7 mouse cellular contexts compared by ENCODE assay signal in genomic region chr4:32615034-32615881, GRCm38 (mm10). TPM values are rescaled to one million over a fixed set of nuclear protein-coding genes. Genes with fewer than 3 reads are reported as not detected.
DNase-seq lines count a peak whose midpoint lies in the region; ATAC-seq lines count a peak whose summit lies in the region.

Gene Casp8ap2 (plus strand): TSS chr4:32615451.

- peak; percentile 100 for ATAC-seq in embryonic facial prominence, embryonic 11.5 days (replicated peaks; ENCODE audit: insufficient number of reproducible peaks, low FRiP score, low TSS enrichment, low read depth)
- ATAC-seq in granulocyte monocyte progenitor cell, adult 5-6 weeks (replicated peaks; ENCODE audit: poor library complexity, severe bottlenecking), result peak; percentile 97
- peak; percentile 100 for ATAC-seq in midbrain, embryonic 13.5 days

- WGBS in embryonic facial prominence, embryonic 11.5 days, result under 1% methylated on average over 65 of the region's 67 CpGs
- WGBS in limb, embryonic 10.5 days, result under 1% methylated on average over 66 of the region's 67 CpGs
- WGBS in midbrain, embryonic 13.5 days, result under 1% methylated on average over 67 of the region's 67 CpGs

- peak; percentile 99 for DNase-seq in adrenal gland, postnatal 14 days
- DNase-seq in embryonic facial prominence, embryonic 11.5 days (ENCODE audit: low spot score), result peak; percentile 100
- DNase-seq in kidney, adult 11 months, result peak; percentile 100
- DNase-seq in limb, embryonic 10.5 days (ENCODE audit: low spot score), result peak; percentile 96
- peak; percentile 99 for DNase-seq in spleen, adult 12 weeks (ENCODE audit: low spot score)

- peak within 1 kb of the TSS; percentile 49 for H3K4me3 ChIP-seq in embryonic facial prominence, embryonic 11.5 days (ENCODE audit: low read depth, low read length)
- H3K4me3 ChIP-seq in limb, embryonic 10.5 days, result peak within 1 kb of the TSS; percentile 92
- peak within 1 kb of the TSS; percentile 89 for H3K4me3 ChIP-seq in midbrain, embryonic 13.5 days (replicated peaks)

- no peaks in the 10 kb centered on the region for H3K4me1 ChIP-seq in embryonic facial prominence, embryonic 11.5 days (ENCODE audit: control insufficient read depth, insufficient read depth, low read length)
- peaks cover 11% of the 10 kb centered on the region for H3K4me1 ChIP-seq in limb, embryonic 10.5 days
- peaks cover 22% of the 10 kb centered on the region for H3K4me1 ChIP-seq in midbrain, embryonic 13.5 days (replicated peaks)

- H3K4me2 ChIP-seq in embryonic facial prominence, embryonic 11.5 days (ENCODE audit: low read depth, low read length), result peak within 1 kb of the TSS; percentile 43
- H3K4me2 ChIP-seq in midbrain, embryonic 13.5 days (replicated peaks), result peak within 1 kb of the TSS; percentile 87

- no peaks in the 10 kb centered on the region for H3K27me3 ChIP-seq in embryonic facial prominence, embryonic 11.5 days (ENCODE audit: control insufficient read depth, insufficient read depth, low read length)
- no peaks in the 10 kb centered on the region for H3K27me3 ChIP-seq in limb, embryonic 10.5 days (ENCODE audit: low read depth, poor library complexity, severe bottlenecking)
- H3K27me3 ChIP-seq in midbrain, embryonic 13.5 days, result no peaks in the 10 kb centered on the region

- H3K9me3 ChIP-seq in embryonic facial prominence, embryonic 11.5 days (replicated peaks; ENCODE audit: control insufficient read depth, low read length), result no peaks in the 10 kb centered on the region
- no peaks in the 10 kb centered on the region for H3K9me3 ChIP-seq in limb, embryonic 10.5 days (replicated peaks)
- H3K9me3 ChIP-seq in midbrain, embryonic 13.5 days, result no peaks in the 10 kb centered on the region

- H3K27ac ChIP-seq in embryonic facial prominence, embryonic 11.5 days (replicated peaks; ENCODE audit: low read depth, low read length), result peak within 1 kb of the TSS; percentile 5
- H3K27ac ChIP-seq in limb, embryonic 10.5 days, result peak within 1 kb of the TSS; percentile 93
- peak within 1 kb of the TSS; percentile 86 for H3K27ac ChIP-seq in midbrain, embryonic 13.5 days

- H3K9ac ChIP-seq in embryonic facial prominence, embryonic 11.5 days (replicated peaks; ENCODE audit: low read length), result peak within 1 kb of the TSS; percentile 54
- peak within 1 kb of the TSS; percentile 81 for H3K9ac ChIP-seq in midbrain, embryonic 13.5 days (replicated peaks)

- H3K36me3 ChIP-seq in embryonic facial prominence, embryonic 11.5 days (replicated peaks; ENCODE audit: control insufficient read depth, insufficient read depth, low read depth, low read length), result no peaks in the 10 kb centered on the region
- H3K36me3 ChIP-seq in limb, embryonic 10.5 days, result peaks cover 25% of the 10 kb centered on the region
- H3K36me3 ChIP-seq in midbrain, embryonic 13.5 days, result no peaks in the 10 kb centered on the region

RNA-seq across cellular contexts. Expression of gene Casp8ap2, which starts in this region (rescaled TPM):
- 9.9 and 13.2 TPM in 2 replicates for total RNA-seq in adrenal gland, postnatal 14 days (2021)
- polyA plus RNA-seq in embryonic facial prominence, embryonic 11.5 days (2014; fragmentation: Nextera tagmentation; extraction: Ambion mirVana), result 65.1 and 81.1 TPM in 2 replicates
- total RNA-seq in granulocyte monocyte progenitor cell, adult 5-6 weeks (2014; fragmentation: Nextera tagmentation), result 50.6 and 54.4 TPM in 2 replicates
- 50.4 and 66.4 TPM in 2 replicates for total RNA-seq in granulocyte monocyte progenitor cell, adult 5-6 weeks (2017)
- 61.5 and 84.6 TPM in 2 replicates for polyA plus RNA-seq in limb, embryonic 10.5 days (2016; fragmentation: Nextera tagmentation; extraction: Ambion mirVana)
- 57.7 and 60.8 TPM in 2 replicates for polyA plus RNA-seq in midbrain, embryonic 13.5 days (2015; fragmentation: Nextera tagmentation; extraction: Ambion mirVana)

Comparison
In these comparisons a context has a peak if more than half of its experiments do, and no peak if none do; other contexts are left out.
1. Peak in every context shown above with its lines: DNase-seq, ATAC-seq, H3K4me3 ChIP-seq and H3K27ac ChIP-seq.
2. H3K27ac ChIP-seq: peak in every context shown above with its lines; median percentile 93 in limb, embryonic 10.5 days; 86 in midbrain, embryonic 13.5 days; 5 in embryonic facial prominence, embryonic 11.5 days.